Mouse (Mus musculus): ENCODE measurements around the gene Slc4a4.

The Slc4a4 gene

DNA sequence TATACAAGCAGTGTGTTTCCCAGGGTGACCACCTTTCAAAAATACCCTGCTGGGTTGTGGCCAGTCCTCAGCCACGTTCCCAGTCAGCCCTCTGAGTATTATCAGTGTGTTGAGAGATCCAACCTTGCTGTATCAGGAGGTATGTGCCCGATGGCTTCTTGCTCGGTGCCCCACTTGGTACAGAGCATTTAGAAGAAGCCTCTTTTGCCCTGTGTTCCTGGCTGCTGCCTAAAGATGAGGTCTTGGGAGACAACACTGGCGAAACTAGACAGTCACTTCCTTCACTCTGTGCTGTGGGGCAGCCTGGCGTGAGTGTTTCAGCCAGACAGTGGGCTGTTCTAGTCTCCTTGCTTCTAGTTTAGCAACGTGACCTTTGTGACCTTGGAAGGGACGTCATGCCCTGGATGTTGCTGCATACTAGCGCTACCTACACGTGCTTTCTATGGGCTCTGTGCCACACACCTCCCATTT lies 29.9 kb downstream of the Slc4a4 start:
- DNase-seq (ENCODE audit: low spot score in 2 of 2) = no peak

DNA sequence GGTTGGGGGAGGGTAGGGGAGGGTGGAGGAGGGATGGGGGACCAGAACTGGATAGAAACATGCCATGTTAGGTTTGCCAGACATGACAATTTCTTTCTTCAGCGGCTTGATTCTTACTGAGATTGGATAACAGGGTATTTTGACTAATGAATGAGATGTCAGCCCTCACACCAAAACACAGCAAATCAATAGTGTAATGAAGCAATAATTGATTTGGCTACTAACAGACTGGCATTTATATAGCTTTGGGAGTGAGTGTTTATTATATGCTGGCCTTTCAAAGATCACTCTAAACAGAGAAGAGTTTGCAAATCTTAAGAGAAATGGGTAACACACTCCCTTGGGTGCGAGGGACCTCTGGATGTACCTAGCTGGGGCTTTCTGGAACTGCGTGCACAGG lies 30.6 kb downstream of the Slc4a4 start:
- no peak for DNase-seq (ENCODE audit: low spot score in 2 of 2)

DNA sequence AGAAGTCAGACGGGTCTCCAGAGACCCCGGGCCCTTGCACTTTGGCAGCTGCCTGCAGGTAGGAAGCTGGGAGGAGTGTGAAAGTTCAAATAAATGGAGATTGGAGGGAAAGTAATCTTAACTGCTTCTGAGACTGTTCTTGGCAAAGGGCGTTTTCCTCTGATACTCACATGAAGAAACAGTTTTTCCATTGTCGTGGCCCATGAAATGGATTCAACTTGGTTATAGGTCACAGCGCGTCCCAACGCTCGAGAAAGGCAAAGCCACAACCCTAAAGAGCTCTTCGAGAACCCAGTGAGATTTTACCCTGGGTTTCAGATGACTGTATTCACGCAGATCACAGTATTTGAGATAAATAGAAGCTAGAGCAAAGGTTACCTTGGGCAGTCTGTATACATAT lies 31.0 kb downstream of the Slc4a4 start:
- no peak for DNase-seq (ENCODE audit: low spot score in 2 of 2)

DNA sequence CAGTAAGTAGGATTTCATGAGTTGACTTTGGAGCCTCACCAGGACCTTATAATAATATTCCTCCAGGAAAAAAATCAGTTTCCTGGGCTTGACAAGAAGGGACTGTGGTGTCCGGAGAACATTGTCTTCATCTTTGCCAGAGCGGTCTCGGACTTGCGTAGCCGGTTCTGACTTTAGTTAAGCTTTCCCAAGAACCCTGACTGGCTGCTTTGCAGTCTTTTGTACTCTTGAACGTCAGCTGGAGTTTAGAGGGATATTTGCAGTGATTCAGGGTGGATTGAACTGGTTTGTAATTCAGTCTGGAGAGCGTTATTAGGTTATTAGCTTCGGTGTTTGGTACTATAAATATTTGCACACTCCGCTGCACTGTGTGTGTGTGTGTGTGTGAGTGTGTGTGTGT lies 31.9 kb downstream of the Slc4a4 start:
- no peak for DNase-seq (ENCODE audit: low spot score in 2 of 2)

DNA sequence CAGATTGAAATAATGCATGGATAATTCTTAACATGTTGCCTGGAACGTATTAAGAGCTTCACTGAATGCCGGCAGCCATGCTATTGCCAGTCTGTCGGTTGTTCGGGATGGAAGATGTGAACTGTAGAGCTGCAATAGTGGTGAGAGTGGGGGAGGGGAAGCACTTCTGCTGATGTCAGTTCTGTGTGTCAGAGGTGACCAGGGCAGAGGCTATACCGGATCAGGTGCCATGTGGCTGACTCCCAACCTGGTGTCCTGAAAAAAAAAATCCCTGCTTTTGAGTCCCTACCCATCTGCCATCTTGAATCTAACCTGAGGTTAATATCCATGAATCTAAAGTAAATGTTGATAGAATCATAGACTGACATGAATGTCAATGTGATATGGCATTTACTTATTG lies 39.0 kb downstream of the Slc4a4 start:
- DNase-seq (ENCODE audit: low spot score in 2 of 2) = no peak

DNA sequence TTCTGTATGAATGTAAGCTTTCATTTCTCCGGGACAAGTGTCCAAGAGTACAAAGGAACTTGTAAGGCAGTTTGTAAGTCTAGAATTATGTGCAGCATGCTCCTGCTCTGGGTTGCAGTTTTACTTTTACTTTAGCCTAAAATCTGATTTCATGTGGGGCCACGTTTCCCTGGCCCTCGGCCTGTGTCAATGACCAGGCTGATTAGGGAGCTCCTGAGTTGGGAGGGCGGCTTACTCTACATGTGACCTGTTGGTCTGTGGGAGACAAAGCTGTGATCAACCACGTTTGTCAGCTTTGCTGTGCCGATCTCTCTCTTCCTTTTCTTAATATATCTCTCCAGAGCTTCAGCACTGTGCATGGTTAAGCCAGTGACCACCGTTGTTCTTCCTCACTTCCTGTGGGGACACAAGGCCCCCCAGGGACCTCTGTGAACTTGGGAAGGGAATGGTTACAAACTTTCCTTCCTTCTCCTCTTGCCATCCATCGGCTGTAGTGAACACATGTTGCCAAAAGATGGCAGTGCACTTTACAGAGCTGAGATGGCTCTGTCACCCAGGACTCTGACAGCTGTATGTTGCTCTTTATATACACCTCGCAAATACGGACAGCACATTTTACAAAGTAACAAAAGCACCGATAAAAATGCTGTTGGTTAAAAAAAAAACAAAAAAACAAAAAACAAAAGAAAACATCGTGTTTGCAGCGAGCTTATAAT lies 41.7 kb downstream of the Slc4a4 start:
- peak in 1 of 2 experiments; percentile 23 for DNase-seq (ENCODE audit: low spot score in 2 of 2)

DNA sequence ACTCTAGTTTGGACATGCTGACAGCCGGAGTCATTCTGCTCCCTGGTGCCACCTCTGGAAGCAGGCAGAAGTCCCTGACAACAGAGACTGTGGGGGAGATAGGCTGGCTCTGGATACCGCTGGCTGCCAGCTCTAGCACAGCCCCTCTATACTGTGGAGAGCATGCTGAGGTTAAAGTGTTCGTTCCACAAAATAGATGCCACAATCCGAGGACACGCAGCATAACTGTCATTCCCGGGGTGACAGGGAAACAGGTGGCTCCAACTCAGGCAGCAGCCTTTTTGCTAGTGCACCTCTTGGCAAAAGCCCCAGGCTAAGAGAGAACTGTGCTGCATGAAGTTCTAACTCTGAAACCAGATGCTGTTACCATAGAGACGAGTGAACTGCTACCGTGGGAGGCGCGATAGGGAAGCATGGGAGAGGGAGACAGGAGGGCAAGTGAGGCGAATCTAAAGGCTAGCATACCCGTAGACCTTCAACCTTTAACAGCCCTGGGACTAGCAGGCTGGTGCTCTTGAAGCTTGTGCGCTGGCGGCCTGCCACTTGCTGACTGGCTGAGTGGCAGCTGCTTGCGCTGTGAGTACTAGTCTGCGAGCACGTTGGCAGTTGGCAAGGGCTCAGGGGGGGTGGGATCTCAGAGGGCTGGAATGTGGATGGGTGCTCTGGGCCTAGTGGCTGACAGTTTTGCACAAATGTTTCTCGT lies 42.9 kb downstream of the Slc4a4 start:
- no peak for DNase-seq (ENCODE audit: low spot score in 2 of 2)

DNA sequence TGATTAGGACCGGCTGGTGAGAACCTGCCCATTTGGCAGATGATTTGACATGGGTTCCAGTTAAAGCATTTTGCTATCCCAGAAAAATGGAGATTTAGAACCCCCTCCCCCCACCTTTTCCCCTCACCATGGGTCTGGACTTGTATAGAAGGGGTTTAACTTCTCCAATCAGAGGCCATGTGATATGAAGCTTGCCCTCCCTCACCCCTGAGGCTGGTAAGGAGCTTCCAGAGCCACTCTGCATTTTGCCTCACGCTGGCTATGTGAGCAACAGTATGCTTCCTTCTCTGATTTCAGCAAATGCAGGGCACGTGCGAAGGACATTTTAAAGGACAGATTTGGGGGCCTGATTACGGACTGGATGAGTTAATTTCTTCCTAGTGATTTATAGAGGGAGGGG lies 43.5 kb downstream of the Slc4a4 start:
- no peak for DNase-seq (ENCODE audit: low spot score in 2 of 2)

DNA sequence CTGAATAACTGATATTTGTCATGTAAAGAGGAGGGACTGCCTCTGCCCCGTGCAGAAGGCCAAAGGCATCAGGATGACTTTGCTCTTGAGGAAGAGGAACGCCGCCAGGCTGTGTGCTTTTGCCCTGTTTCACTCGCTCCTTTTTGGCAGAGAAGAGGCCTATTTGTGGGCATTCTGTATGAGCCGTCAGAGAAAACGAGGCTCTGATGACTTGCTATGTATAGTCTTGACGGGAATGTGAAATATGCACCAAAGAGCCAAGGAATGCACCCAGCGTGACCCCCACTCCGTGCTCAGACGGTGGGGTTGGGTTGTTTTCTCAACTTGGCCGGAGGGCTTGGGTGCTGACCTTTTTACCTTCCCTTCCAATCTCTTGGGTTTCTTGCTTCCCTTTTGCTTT lies 44.0 kb downstream of the Slc4a4 start:
- no peak for DNase-seq (ENCODE audit: low spot score in 2 of 2)

DNA sequence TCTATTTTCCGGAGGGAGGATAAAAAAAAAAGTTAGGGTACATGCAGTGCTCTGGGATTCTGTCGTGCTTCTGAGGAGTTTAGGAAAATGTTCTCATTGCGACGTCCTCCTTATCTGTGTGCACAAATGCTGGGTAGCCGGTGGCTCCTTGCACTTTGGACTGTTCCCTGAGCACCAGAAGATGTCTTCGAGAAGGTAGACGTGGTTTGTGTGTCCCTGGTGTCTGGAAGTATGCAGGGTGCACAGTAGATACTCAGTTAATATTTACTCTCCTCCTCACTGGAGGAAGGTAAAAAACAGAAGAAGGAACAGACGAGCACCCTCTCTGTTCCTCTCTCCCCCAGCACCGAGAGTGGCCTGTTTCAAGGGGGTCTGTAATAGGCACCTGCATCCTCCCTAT lies 44.6 kb downstream of the Slc4a4 start:
- no peak for DNase-seq (ENCODE audit: low spot score in 2 of 2)

DNA sequence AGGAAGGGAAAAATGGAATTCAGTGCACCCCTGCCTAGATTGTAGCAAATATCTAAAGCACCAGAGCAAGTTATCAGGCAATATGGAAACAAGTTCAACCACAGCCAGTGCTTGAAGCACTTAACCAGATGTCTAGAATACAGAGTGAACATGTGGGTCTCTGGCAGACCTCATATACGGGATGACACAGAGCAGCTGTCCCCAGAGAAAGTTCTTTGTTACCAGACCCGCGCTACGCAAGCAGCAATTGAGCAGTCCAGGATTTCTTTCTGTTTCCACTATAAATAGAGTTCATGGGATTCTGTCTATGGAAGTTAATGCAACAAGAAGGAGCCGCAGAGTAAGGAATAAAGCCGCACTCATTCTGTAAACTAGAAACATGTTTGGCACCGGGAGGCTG lies 46.8 kb downstream of the Slc4a4 start:
- DNase-seq (ENCODE audit: low spot score in 2 of 2) = no peak

DNA sequence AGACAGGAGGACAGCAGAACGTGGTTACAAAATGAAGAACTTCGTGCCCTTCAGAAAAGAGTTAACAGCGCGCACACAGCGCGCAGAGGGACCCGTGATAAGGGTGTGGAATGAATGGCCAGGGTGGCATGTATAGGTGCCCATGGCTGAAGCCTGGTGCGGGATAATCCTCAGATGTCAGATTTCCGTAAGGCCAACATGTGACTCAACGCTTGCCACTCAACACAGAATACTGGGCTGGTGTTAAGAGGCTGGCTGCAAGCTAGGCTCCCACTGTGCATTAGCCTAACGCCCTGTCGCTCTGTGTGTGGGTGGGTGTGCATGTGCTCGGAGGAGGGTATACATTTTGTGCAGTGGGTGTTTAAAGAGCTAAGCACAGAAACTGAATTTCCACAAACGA lies 47.3 kb downstream of the Slc4a4 start:
- no peak for DNase-seq (ENCODE audit: low spot score in 2 of 2)

DNA sequence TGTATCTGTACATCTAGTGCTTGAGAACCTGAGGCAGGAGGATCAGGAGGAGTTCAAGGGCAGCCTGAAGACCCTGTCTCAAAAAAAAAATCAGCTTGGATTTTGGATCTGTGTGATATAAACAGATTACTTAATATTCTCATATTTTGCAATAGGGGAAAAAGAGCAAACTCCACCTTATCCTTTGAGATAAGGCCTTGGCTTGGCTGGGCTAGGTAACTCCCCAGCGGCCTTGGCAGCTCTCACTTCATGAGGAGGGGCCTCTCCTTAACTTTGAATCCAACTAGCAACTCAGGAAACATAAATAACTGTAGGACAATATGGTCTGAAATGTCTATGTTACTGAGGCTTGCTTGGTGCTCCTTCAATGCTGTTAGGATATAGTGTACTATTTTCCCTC lies 51.6 kb downstream of the Slc4a4 start:
- DNase-seq (ENCODE audit: low spot score in 2 of 2) = peak in 1 of 2 experiments; percentile 20

DNA sequence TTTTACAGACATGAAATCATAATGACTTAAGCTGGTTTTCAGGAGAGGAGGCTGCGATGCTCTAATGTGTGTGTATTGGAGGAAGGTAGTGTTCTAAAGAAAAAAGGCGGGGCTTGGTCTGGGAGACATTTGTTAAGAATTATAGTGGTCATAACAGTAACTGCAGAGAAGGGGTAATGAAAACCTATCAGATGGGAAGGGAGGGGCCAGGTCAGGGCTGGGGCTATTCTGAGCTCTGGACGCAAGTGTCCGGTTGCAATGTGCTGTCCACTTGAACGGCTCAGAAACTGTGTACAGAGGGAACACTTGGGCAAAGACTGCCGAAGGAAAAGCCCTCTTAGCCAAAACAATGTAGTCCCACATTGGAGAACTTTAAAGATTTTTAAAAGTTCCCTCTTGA lies 52.5 kb downstream of the Slc4a4 start:
- DNase-seq (ENCODE audit: low spot score in 2 of 2) = no peak

DNA sequence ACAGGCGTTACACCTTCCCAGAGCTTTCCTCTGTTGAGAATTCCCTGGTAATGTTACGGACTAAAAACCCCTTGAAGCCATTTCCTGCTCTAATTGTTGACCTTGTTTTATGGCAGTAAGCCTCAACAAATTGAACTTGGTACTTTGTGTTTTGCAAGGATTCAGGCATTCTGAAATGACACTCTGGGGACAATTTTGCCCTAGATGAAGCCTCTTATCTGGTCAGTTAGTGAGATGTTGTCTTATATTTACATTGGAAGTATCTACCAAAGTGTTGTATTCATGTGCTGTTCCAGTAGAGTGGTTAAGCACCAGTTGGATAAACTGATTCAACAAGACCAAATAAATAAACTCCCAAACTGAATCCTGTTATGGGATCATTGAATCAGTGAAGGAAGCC lies 53.2 kb downstream of the Slc4a4 start:
- DNase-seq (ENCODE audit: low spot score in 2 of 2) = no peak

DNA sequence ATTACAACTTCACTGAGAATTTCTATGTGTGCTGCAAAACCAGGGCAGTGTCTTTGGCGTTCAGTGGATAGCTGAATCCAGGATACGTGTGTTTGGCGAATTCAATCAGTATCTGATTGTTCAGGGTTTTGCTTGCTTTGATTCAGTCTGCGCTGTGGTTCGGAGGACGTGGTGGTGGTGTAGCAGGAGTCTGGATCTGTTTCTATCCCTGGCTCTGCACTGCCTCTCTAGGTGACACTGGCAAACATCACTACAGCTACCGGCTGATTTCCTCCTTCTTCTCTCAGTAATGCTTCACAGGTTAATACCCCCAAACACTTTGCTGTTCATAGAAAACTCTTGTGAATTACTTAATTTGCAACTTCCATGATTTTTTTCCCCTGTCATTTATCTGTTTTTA lies 55.3 kb downstream of the Slc4a4 start:
- no peak for DNase-seq (ENCODE audit: low spot score in 2 of 2)

DNA sequence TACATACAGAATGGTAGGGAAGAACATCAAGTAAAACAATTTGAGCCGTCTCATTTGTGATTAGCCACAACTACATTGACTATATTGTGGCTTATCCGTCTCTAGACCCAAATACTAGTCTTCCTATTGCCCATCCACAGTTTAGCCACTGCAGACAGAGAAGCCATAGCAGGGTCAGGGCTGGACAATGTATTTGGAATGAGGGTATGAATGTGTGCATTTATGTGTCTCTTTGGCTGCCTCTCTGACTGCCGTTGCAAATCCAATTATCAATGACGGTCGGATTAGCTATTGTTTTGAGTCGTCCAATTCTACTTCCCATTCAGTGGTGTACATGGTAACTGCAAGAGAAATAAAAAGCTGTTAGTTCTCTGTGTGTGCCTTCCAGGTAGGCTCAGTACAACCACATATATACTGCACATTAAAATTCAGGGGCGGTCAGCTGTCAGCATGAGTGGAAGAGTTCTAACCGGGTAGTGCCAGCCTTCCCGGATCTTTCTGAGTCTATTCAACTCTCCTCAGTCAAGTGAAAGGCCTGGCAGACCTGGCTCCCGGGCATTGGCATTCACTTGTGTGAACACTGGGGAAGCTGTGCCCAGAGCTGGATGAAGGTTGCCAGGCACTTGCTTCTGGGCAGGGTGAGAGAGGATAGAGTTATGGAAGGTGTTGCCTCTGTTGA lies 59.2 kb downstream of the Slc4a4 start:
- DNase-seq (ENCODE audit: low spot score in 2 of 2) = no peak

DNA sequence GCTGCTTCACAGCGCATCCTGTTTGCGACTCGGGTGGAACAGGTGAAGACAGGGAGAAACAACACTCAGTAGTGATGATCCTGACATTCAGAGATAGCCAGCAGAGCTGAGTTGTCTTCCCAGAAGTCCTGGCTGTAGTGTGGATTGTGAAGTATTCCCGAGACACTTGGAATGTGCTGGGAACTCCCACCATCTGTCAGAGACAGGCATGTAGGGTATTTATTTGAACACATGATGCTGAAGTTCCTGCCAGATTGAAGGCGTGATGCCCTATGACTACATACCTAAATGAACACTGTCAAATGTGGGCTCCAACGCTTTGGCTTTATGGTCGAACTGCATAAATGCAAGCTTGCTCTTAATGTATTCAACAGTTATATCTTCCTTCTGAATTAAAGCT lies 63.7 kb downstream of the Slc4a4 start:
- DNase-seq (ENCODE audit: low spot score in 2 of 2) = no peak

DNA sequence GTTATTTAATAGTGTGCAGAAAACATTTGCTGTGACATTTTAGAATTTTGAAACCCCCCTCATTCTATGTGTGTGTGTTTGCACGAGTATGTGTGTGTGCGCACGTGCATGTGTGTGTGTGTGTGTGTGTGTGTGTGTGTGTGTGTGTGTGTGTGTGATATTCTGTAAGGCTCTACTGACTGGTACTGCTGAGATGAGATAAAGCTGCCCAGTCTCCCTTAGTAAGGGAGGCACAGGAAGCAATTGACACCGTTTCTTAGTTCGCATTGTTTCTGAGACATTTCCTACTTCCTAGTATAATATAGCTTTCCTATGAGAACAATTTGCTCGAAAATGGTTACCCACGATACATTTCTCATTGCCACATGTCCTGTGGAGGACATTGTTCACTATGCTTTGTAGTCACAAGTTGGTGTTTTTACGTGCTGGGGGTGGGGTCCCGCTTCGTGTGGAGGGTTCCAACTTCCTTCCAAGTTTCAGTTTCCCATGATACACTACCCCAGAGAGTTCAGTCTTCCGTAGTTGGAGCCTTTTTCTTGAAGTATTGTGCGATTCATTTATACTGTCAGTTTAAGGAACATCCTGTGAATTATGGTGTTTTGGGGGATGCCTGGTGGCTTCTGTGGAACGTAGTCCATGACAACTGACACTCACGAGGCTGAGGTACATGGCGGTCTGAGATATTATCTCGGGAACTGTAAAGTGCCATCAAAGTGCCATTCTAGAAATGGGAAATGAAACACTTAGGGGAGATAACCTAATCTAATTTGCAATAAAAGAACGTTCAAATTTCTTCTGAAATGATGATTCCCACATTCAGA lies 66.3 kb downstream of the Slc4a4 start:
- DNase-seq (ENCODE audit: low spot score in 2 of 2) = no peak

DNA sequence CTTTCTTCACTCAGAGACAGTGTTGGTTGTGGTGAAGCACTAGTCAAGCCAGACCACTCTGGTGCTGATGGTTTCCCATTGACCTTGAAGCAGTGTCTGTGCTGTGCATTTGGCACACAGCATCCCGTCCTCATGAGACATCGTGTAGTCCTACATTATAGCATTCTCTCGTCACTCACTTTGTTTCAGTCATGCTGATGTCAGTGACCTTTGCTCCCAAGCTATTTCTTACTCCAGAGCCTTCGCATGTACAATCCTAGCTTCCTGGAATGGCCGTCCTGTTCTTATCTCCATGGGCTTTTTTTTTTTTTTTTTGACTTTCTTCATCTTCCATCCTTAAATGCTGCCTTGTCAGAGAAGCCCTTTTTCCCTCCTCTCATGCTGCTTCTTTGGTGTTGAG lies 71.1 kb downstream of the Slc4a4 start:
- DNase-seq (ENCODE audit: low spot score in 2 of 2) = no peak

DNA sequence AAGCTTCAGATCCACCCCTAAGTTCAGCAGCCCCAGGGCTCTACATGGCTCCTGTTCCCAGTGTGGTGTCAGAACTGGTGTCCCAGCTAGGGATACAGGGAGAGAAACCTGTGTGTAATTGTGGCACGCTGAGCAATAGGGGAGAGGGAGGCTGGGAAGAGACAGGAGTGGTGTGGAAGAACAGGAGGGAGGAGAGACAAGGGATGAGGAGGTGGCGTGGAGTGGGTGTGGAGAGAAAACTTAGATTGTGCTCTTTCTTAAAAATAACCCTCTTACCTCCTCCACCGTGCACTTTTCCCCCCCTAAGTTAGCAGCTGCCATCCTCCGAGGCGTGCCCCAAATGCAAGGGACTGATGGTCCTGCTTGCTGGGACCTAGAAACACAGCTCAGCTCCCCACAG lies 72.3 kb downstream of the Slc4a4 start:
- DNase-seq (ENCODE audit: low spot score in 2 of 2) = no peak

DNA sequence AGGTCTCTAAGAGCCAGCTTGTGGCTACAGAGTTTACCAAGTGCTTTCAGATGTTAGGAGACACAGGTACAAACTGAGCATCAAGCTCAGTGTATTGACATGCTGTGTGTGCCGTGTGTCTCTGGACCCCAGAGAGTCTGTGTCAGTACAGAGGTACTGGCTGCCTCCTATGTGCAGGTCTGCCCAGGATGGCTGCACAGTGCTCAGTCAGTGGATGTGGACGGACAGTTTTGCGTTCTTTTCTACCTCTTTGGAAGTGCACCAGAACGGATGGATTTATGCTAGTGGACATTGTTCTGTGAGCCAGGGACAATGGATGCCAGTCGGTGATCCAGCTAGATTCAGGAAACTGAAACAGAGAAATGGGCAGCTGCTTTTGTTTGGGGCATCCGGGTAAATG lies 72.8 kb downstream of the Slc4a4 start:
- DNase-seq (ENCODE audit: low spot score in 2 of 2) = no peak
